Mouse (Mus musculus) embryonic facial prominence, embryonic 15.5 days (tissue): ENCODE results near the gene Ptger4. TPM values are rescaled to one million over a fixed set of nuclear protein-coding genes. Genes with fewer than 3 reads are reported as not detected.

Experiments used
- ATAC-seq: fragments of 200-750 bp; cut with Nextera tagmentation; 2 replicates; pipeline ENCODE4 v1.8.0; 2017; ENCODE audit warnings: low read depth, moderate TSS enrichment; ENCODE audit not compliant: insufficient number of reproducible peaks, low FRiP score, low TSS enrichment
- H3K27ac ChIP-seq: fragments of 300-500 bp; sonication (generic); replicated peaks from 2 replicates; pipeline ENCODE4 v1.5.1; 2015; ENCODE audit warnings: mild to moderate bottlenecking, inconsistent platforms
- H3K27me3 ChIP-seq: fragments of 300-500 bp; sonication (generic); 2 replicates; pipeline ENCODE4 v1.6.1; 2015; ENCODE audit warnings: inconsistent platforms
- H3K36me3 ChIP-seq: fragments of 300-500 bp; sonication (generic); 2 replicates; pipeline ENCODE4 v1.6.1; 2015; ENCODE audit warnings: mild to moderate bottlenecking, inconsistent platforms
- H3K4me1 ChIP-seq: fragments of 300-500 bp; sonication (generic); 2 replicates; pipeline ENCODE4 v1.6.1; 2015; ENCODE audit warnings: inconsistent platforms
- H3K4me2 ChIP-seq: fragments of 300-500 bp; sonication (generic); replicated peaks from 2 replicates; pipeline ENCODE4 v1.6.1; 2015; ENCODE audit warnings: mild to moderate bottlenecking, inconsistent platforms
- H3K4me3 ChIP-seq: fragments of 300-500 bp; sonication (generic); replicated peaks from 2 replicates; pipeline ENCODE4 v1.5.1; 2015; ENCODE audit warnings: mild to moderate bottlenecking, inconsistent platforms
- H3K9ac ChIP-seq: fragments of 300-500 bp; sonication (generic); 2 replicates; pipeline ENCODE4 v1.6.1; 2015; ENCODE audit warnings: inconsistent platforms
- H3K9me3 ChIP-seq: fragments of 300-500 bp; sonication (generic); replicated peaks from 2 replicates; pipeline ENCODE4 v1.6.1; 2016; ENCODE audit warnings: inconsistent platforms
- WGBS: fragments of 180-500 bp; shearing (Covaris S2); methylation state at CpG from one replicate; pipeline ENCODE4 v1.1.7; 2015; 5-methylcytosine and 5-hydroxymethylcytosine counted together
- polyA plus RNA-seq: library from polyadenylated mRNA; unstranded; fragments of >200 nt; fragmentation: Nextera tagmentation; extraction: Ambion mirVana; gene quantifications from 2 replicates; pipeline ENCODE4 v1.2.1, GENCODE M21; 2015

Ptger4 gene
- polyA plus RNA-seq, 1 experiment from 2014 or later = 5.0 TPM

- Histone ChIP-seq H3K36me3 (no peaks in the 10 kb centered on the region; the same call in 1 of the 2 replicates), H3K4me2 (no peak overlapping the region), H3K27ac (no peak overlapping the region), H3K9me3 (no peaks in the 10 kb centered on the region), H3K4me1 (peaks cover 8% of the 10 kb centered on the region; the same call in 1 of the 2 replicates), H3K27me3 (no peaks in the 10 kb centered on the region), H3K9ac (no peak overlapping the region), H3K4me3 (no peak overlapping the region)
- 57% methylated on average over 1 of the region's 1 CpGs for WGBS
- ATAC-seq = no peak
Measured at GRCm38 (mm10) chr15:5157386-5157785, 86.6 kb downstream of the Ptger4 start.

Other genes with a start within 250 kb of the Ptger4 start
- 0.09 TPM in 1 of 2 replicates, not detected in the other for gene C7, start 180.4 kb downstream of the Ptger4 start, polyA plus RNA-seq
- gene Card6, start 135.6 kb downstream of the Ptger4 start, polyA plus RNA-seq = 1.7 and 1.9 TPM in 2 replicates
- 560 and 603 TPM in 2 replicates for gene Rpl37, start 127.5 kb downstream of the Ptger4 start, polyA plus RNA-seq
- gene Prkaa1, start 100.3 kb downstream of the Ptger4 start, polyA plus RNA-seq = 16.1 and 17.2 TPM in 2 replicates
- 37.7 and 40.2 TPM in 2 replicates for gene Ttc33, start 58.7 kb downstream of the Ptger4 start, polyA plus RNA-seq